Mouse (Mus musculus) C2C12 (cell line): ENCODE measurements around the gene Rnf220. TPM values are rescaled to one million over a fixed set of nuclear protein-coding genes. Genes with fewer than 3 reads are reported as not detected.

Experiments
- H3K27me3 ChIP-seq: one replicate; pipeline ENCODE4 v1.6.1; 2011; ENCODE audit not compliant: control insufficient read depth, insufficient read depth, insufficient read length
- H3K36me3 ChIP-seq: one replicate; pipeline ENCODE4 v1.6.1; 2011; ENCODE audit not compliant: control insufficient read depth, insufficient read depth
- H3K4me3 ChIP-seq: one replicate; pipeline ENCODE4 v1.5.1; 2011; ENCODE audit warnings: mild to moderate bottlenecking, control low read depth; ENCODE audit not compliant: poor library complexity, insufficient read depth, severe bottlenecking
- H3K79me2 ChIP-seq: one replicate; pipeline ENCODE4 v1.6.1; 2011; ENCODE audit not compliant: control insufficient read depth, insufficient read depth
- H3K79me3 ChIP-seq: one replicate; pipeline ENCODE4 v1.6.1; 2011; ENCODE audit warnings: low read depth, control low read depth
- H3ac ChIP-seq: one replicate; pipeline ENCODE3; 2011; ENCODE audit warnings: low read depth; ENCODE audit not compliant: control insufficient read depth, insufficient read length
- CEBPB ChIP-seq: IDR thresholded peaks from one replicate; pipeline ENCODE4 v1.6.1; 2011; ENCODE audit warnings: low read depth, mild to moderate bottlenecking, control low read depth, moderate library complexity
- CTCF ChIP-seq: IDR thresholded peaks from one replicate; pipeline ENCODE4 v1.5.1; 2011; ENCODE audit not compliant: control insufficient read depth, insufficient read depth, insufficient read length
- FOSL1 ChIP-seq: IDR thresholded peaks from one replicate; pipeline ENCODE4 v1.8.0; 2011; ENCODE audit warnings: mild to moderate bottlenecking, low read length; ENCODE audit not compliant: poor library complexity, insufficient read depth, severe bottlenecking
- MAX ChIP-seq: IDR thresholded peaks from one replicate; pipeline ENCODE4 v1.6.1; 2011; ENCODE audit warnings: mild to moderate bottlenecking, control low read depth
- MYOD1 ChIP-seq: IDR thresholded peaks from one replicate; pipeline ENCODE4 v1.6.1; 2011; ENCODE audit warnings: low read depth; ENCODE audit not compliant: control insufficient read depth, insufficient read length
- MYOG ChIP-seq: IDR thresholded peaks from one replicate; pipeline ENCODE4 v1.6.1; 2011; ENCODE audit not compliant: control insufficient read depth, insufficient read length; ENCODE audit errors: extremely low read depth
- USF1 ChIP-seq: IDR thresholded peaks from one replicate; pipeline ENCODE4 v1.6.1; 2011; ENCODE audit warnings: low read depth, mild to moderate bottlenecking, control low read depth, moderate library complexity
- polyA plus RNA-seq: library from polyadenylated mRNA; unstranded; fragments of >200 nt; fragmentation: generic; extraction: Trizol; gene quantifications from one replicate; pipeline ENCODE4 v1.2.1, GENCODE M21; 2012; ENCODE audit warnings: missing spikeins

The Rnf220 gene
- polyA plus RNA-seq, 1 experiment: 61.2 TPM

DNA sequence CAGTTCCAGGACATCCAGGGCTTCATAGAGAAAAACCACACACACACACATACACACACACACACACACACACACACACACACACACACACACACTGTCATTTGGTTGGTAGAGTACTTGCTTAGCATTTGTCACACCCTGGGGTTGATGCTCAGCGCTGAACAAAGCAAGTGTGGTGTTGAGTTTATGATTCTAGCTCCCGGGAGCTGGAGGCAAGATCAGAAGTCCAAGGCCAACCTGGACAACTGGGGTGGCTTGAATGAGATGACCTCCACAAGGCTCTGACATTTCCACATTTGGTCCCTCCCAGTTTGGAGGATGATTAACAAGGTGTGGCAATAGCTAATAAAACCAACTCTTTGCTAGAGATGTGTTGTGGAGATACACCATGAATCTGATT lies 265.6 kb downstream of the Rnf220 start:
- Histone ChIP-seq H3K36me3 (no peaks in the 10 kb centered on the region), H3K79me3 (no peaks in the 10 kb centered on the region)

DNA sequence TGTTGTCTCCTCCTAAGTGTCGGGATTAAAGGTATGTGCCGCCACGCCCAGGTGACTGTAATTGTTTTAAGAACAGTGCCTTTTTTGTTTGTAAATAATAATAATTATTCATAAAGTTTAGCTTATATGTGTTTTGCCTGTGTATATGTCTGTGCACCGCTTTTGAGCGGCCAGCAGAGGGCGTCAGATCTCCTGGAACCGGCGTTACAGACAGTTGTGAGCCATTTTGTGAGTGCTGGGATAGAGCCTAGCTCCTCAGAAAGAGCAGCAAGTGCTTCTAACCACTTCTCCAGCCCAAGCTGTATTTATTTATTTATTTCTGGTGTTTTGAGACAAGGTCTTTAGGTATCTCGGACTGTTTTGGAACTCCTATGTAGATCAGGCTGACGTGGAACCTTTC lies 266.5 kb downstream of the Rnf220 start:
- TF ChIP-seq CTCF (no peak), MYOG (no peak), CEBPB (no peak), USF1 (no peak), MAX (no peak)
- Histone ChIP-seq H3K79me3 (no peaks in the 10 kb centered on the region), H3K4me3 (no peak overlapping the region), H3ac (no peak overlapping the region), H3K79me2 (no peaks in the 10 kb centered on the region), H3K36me3 (no peaks in the 10 kb centered on the region), H3K27me3 (peaks cover 24% of the 10 kb centered on the region)

More for the DNA sequence above, 265.6 kb downstream of the Rnf220 start:
- Histone ChIP-seq H3K27me3 (peaks cover 25% of the 10 kb centered on the region), H3ac (no peak overlapping the region), H3K79me2 (no peaks in the 10 kb centered on the region), H3K4me3 (no peak overlapping the region)
- TF ChIP-seq FOSL1 (no peak), USF1 (no peak), CTCF (no peak)

DNA sequence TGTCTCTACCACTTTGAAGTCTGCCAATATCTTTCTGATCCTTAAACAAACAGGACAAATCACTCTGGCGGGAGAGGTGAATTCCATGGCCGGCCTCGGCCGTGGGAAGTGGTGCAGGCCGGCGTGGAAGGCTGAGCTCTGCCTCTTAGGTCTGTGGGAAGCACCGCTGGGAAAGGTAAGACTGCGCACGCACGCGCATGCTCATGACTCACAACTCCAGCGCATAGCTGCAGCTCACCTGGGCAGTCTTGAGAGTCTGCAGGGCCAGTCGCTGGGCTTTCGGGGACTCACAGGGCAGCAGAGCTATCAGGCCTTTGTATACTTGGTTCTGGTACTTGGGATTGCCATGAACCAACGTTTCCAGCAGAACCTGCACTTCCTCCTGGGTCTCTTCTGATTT lies 267.3 kb downstream of the Rnf220 start:
- Histone ChIP-seq H3K79me3 (no peaks in the 10 kb centered on the region), H3K36me3 (no peaks in the 10 kb centered on the region), H3K4me3 (no peak overlapping the region), H3ac (no peak overlapping the region), H3K79me2 (no peaks in the 10 kb centered on the region), H3K27me3 (peaks cover 17% of the 10 kb centered on the region)
- TF ChIP-seq CEBPB (no peak), MYOG (no peak), CTCF (no peak)

GRCm38 (mm10) chr4:117225250-117225649 lies 271.6 kb downstream of the Rnf220 start:
- H3K79me3 ChIP-seq: no peaks in the 10 kb centered on the region
- H3K27me3 ChIP-seq: peaks cover 16% of the 10 kb centered on the region
- H3K4me3 ChIP-seq: no peak overlapping the region
- TF ChIP-seq CTCF (no peak), MAX (no peak), FOSL1 (no peak), CEBPB (no peak), USF1 (no peak), MYOD1 (no peak), MYOG (no peak)
- no peaks in the 10 kb centered on the region for H3K36me3 ChIP-seq
- no peaks in the 10 kb centered on the region for H3K79me2 ChIP-seq
- H3ac ChIP-seq: no peak overlapping the region

- H3ac ChIP-seq: no peak overlapping the region
- H3K27me3 ChIP-seq: peaks cover 9% of the 10 kb centered on the region
- H3K36me3 ChIP-seq: no peaks in the 10 kb centered on the region
- H3K79me3 ChIP-seq: no peaks in the 10 kb centered on the region
- TF ChIP-seq MYOD1: no peak
- H3K4me3 ChIP-seq: no peak overlapping the region
- no peaks in the 10 kb centered on the region for H3K79me2 ChIP-seq
Observed at GRCm38 (mm10) chr4:117224122-117224521, 272.7 kb downstream of the Rnf220 start.

DNA sequence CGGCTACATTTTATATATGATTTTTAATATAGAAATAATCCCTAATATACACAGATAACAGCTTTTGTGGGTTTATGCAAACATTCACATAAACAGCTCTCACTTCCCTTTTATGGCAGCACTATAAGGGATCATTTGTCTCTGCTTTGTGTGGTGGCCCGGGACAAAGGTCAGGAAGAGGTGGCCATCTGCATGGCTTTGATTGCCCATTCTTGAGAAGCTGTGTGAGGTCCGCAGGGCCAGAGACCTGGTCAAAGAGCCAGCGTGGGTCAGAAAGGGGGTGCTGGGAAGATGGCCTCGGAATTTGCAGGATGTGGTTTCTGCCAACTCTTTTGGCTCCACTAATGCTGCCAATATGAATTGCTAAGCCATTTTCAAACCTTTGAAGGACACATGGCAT lies 273.9 kb downstream of the Rnf220 start:
- Histone ChIP-seq H3K36me3 (no peaks in the 10 kb centered on the region), H3K4me3 (no peak overlapping the region), H3K27me3 (peaks cover 5% of the 10 kb centered on the region), H3ac (no peak overlapping the region), H3K79me3 (no peaks in the 10 kb centered on the region), H3K79me2 (no peaks in the 10 kb centered on the region)
- TF ChIP-seq MAX (no peak), USF1 (no peak), CTCF (no peak), MYOD1 (no peak), MYOG (no peak), FOSL1 (no peak), CEBPB (no peak)

GRCm38 (mm10) chr4:117221836-117222235 lies 275.0 kb downstream of the Rnf220 start:
- H3ac ChIP-seq: no peak overlapping the region
- H3K27me3 ChIP-seq: peaks cover 8% of the 10 kb centered on the region
- TF ChIP-seq FOSL1 (no peak), USF1 (no peak), CEBPB (no peak)
- no peaks in the 10 kb centered on the region for H3K79me3 ChIP-seq
- no peaks in the 10 kb centered on the region for H3K79me2 ChIP-seq
- H3K36me3 ChIP-seq: no peaks in the 10 kb centered on the region
- H3K4me3 ChIP-seq: no peak overlapping the region

Other genes with a start within 250 kb of the Rnf220 start
- 3.2 TPM for gene Tmem53, start 245.1 kb downstream of the Rnf220 start, polyA plus RNA-seq
- not detected for gene Armh1, start 244.9 kb downstream of the Rnf220 start, polyA plus RNA-seq
- gene Eri3, start 53.3 kb upstream of the Rnf220 start, polyA plus RNA-seq: 67.4 TPM
- 31.0 TPM for gene Dmap1, start 185.2 kb upstream of the Rnf220 start, polyA plus RNA-seq
- gene Gm12845, start 227.4 kb upstream of the Rnf220 start, polyA plus RNA-seq: not detected